Mouse (Mus musculus): ENCODE results near the gene E030030I06Rik. TPM values are rescaled to one million over a fixed set of nuclear protein-coding genes. Genes with fewer than 3 reads are reported as not detected.
"Not testable (repeated sequence)": the region's sequence is repeated elsewhere in the genome, so short reads cannot be mapped to it uniquely, and the experiment has no call there.

Gene E030030I06Rik
- polyA plus RNA-seq, 2 experiments: 10.6 to 16.7 TPM

- peak overlapping the region; percentile 34 for H3K4me2 ChIP-seq (replicated peaks; ENCODE audit: low read depth, low read length, severe bottlenecking)
- H3K4me3 ChIP-seq (replicated peaks; ENCODE audit: low read length): peak overlapping the region; percentile 21
- not testable (repeated sequence) for DNase-seq (ENCODE audit: low spot score); H3K36me3 ChIP-seq (ENCODE audit: control insufficient read depth, insufficient read depth, low read length); H3K9me3 ChIP-seq (ENCODE audit: control insufficient read depth, low read length); H3K27ac ChIP-seq (replicated peaks; ENCODE audit: low read depth, low read length); ATAC-seq (ENCODE audit: low FRiP score, low read depth); H3K4me1 ChIP-seq (ENCODE audit: control insufficient read depth, insufficient read depth, low read length)
- WGBS: 1% methylated on average over 52 of the region's 55 CpGs
- H3K27me3 ChIP-seq (ENCODE audit: control insufficient read depth, insufficient read depth, low read length): peaks cover 34% of the 10 kb centered on the region
- H3K9ac ChIP-seq (ENCODE audit: low read depth, low read length, severe bottlenecking): 0 out of 2 replicates have a peak overlapping the region, but pooled peaks have one; percentile 16
These were observed 2.2 kb upstream of the E030030I06Rik start for GRCm38 (mm10) chr10:22151056-22151862.

DNA sequence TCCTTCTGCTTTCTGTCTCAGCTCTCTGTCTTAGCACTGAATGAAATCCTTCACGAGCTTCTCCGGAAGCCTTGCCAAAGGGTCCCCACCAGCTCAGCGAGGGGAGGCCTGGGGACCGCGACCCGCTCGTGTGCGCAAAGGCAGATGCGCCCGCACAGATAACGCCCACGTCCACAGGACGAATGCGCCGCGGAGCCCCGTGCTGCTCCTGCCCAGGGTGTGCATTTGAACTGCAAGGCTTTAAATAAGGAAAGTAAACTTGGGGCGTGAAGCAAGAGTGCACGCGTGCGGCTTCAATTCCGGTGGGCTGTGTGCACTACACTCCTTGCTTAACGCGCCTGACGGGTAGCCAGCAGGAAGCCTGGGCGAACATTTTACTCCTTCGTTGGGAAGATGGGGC lies 1.5 kb upstream of the E030030I06Rik start:
- peaks cover 28% of the 10 kb centered on the region for H3K27me3 ChIP-seq (ENCODE audit: control insufficient read depth, insufficient read depth, low read length)
- ATAC-seq (ENCODE audit: low FRiP score, low read depth): no peak

GRCm38 (mm10) chr10:22149691-22150465 lies 808 bp upstream of the E030030I06Rik start:
- under 1% methylated on average over 50 of the region's 50 CpGs for WGBS
- no peak for DNase-seq (ENCODE audit: low spot score)

More for the DNA sequence above, 1.5 kb upstream of the E030030I06Rik start:
- peaks cover 7% of the 10 kb centered on the region for H3K4me1 ChIP-seq (ENCODE audit: control insufficient read depth, insufficient read depth, low read length)
- TF ChIP-seq POLR2A (IDR thresholded peaks at IDR 0.05; ENCODE audit: borderline replicate concordance, extremely low read depth, insufficient read depth, insufficient read length): no peak
- H3K4me3 ChIP-seq (replicated peaks; ENCODE audit: low read length): peak overlapping the region; percentile 69
- DNase-seq (ENCODE audit: low spot score): no peak
- H3K9ac ChIP-seq (ENCODE audit: low read depth, low read length, severe bottlenecking): no peak overlapping the region
- peak overlapping the region; percentile 97 for H3K4me2 ChIP-seq (replicated peaks; ENCODE audit: low read depth, low read length, severe bottlenecking)
- H3K9me3 ChIP-seq (ENCODE audit: control insufficient read depth, low read length): no peaks in the 10 kb centered on the region
- no peak overlapping the region for H3K27ac ChIP-seq (replicated peaks; ENCODE audit: low read depth, low read length)
- WGBS: under 1% methylated on average over 27 of the region's 27 CpGs
- H3K36me3 ChIP-seq (ENCODE audit: control insufficient read depth, insufficient read depth, low read length): no peaks in the 10 kb centered on the region

GRCm38 (mm10) chr10:22148441-22149072 lies 513 bp downstream of the E030030I06Rik start:
- peak overlapping the region; percentile 69 for H3K4me3 ChIP-seq (replicated peaks; ENCODE audit: low read length)
- H3K9me3 ChIP-seq (ENCODE audit: control insufficient read depth, low read length): no peaks in the 10 kb centered on the region
- peak overlapping the region; percentile 76 for H3K9ac ChIP-seq (ENCODE audit: low read depth, low read length, severe bottlenecking)
- H3K4me2 ChIP-seq (replicated peaks; ENCODE audit: low read depth, low read length, severe bottlenecking): peak overlapping the region; percentile 97
- peaks cover 18% of the 10 kb centered on the region for H3K27me3 ChIP-seq (ENCODE audit: control insufficient read depth, insufficient read depth, low read length)
- TF ChIP-seq POLR2A (IDR thresholded peaks at IDR 0.05; ENCODE audit: borderline replicate concordance, extremely low read depth, insufficient read depth, insufficient read length): 0 out of 2 replicates have a peak, but pooled peaks have one; percentile 15
- no peaks in the 10 kb centered on the region for H3K36me3 ChIP-seq (ENCODE audit: control insufficient read depth, insufficient read depth, low read length)
- H3K27ac ChIP-seq (replicated peaks; ENCODE audit: low read depth, low read length): peak overlapping the region; percentile 73
- peak; percentile 87 for ATAC-seq (ENCODE audit: low FRiP score, low read depth)
- DNase-seq (ENCODE audit: low spot score): peak; percentile 66
- H3K4me1 ChIP-seq (ENCODE audit: control insufficient read depth, insufficient read depth, low read length): peaks cover 7% of the 10 kb centered on the region
- 3% methylated on average over 29 of the region's 50 CpGs for WGBS

More at GRCm38 (mm10) chr10:22149691-22150465, 808 bp upstream of the E030030I06Rik start:
- no peak for TF ChIP-seq POLR2A (IDR thresholded peaks at IDR 0.05; ENCODE audit: borderline replicate concordance, extremely low read depth, insufficient read depth, insufficient read length)
- H3K27me3 ChIP-seq (ENCODE audit: control insufficient read depth, insufficient read depth, low read length): peaks cover 21% of the 10 kb centered on the region
- H3K4me1 ChIP-seq (ENCODE audit: control insufficient read depth, insufficient read depth, low read length): peaks cover 7% of the 10 kb centered on the region
- ATAC-seq (ENCODE audit: low FRiP score, low read depth): no peak; the same call in 1 of the 2 replicates
- H3K27ac ChIP-seq (replicated peaks; ENCODE audit: low read depth, low read length): no peak overlapping the region
- peak overlapping the region; percentile 76 for H3K9ac ChIP-seq (ENCODE audit: low read depth, low read length, severe bottlenecking)
- no peaks in the 10 kb centered on the region for H3K36me3 ChIP-seq (ENCODE audit: control insufficient read depth, insufficient read depth, low read length)
- no peaks in the 10 kb centered on the region for H3K9me3 ChIP-seq (ENCODE audit: control insufficient read depth, low read length)
- peak overlapping the region; percentile 97 for H3K4me2 ChIP-seq (replicated peaks; ENCODE audit: low read depth, low read length, severe bottlenecking)
- peak overlapping the region; percentile 69 for H3K4me3 ChIP-seq (replicated peaks; ENCODE audit: low read length)

DNA sequence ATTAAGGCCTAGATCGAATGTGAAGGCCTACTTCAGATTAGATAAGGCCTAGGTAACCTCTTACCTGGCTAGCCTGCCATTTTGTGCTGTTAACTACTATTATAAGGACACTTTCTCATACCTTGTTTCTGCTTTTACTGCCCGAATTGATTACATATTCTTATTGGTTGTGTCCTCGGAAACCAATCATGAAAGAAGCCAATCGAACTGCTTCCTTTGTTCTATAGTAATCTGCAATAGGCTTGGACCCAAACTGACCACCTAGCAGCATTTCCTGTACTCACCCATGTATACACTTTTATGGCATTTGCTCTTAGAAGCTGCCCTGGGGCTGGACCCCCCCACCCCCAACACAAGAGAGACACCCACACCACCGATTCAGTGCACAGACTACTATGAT lies 6.1 kb downstream of the E030030I06Rik start:
- 74% methylated on average over 5 of the region's 5 CpGs for WGBS
- no peak for TF ChIP-seq POLR2A (IDR thresholded peaks at IDR 0.05; ENCODE audit: borderline replicate concordance, extremely low read depth, insufficient read depth, insufficient read length)
- ATAC-seq (ENCODE audit: low FRiP score, low read depth): no peak
- H3K4me1 ChIP-seq (ENCODE audit: control insufficient read depth, insufficient read depth, low read length): no peaks in the 10 kb centered on the region
- no peak overlapping the region for H3K27ac ChIP-seq (replicated peaks; ENCODE audit: low read depth, low read length)
- no peak overlapping the region for H3K4me2 ChIP-seq (replicated peaks; ENCODE audit: low read depth, low read length, severe bottlenecking)
- H3K9ac ChIP-seq (ENCODE audit: low read depth, low read length, severe bottlenecking): no peak overlapping the region
- no peaks in the 10 kb centered on the region for H3K27me3 ChIP-seq (ENCODE audit: control insufficient read depth, insufficient read depth, low read length)
- no peaks in the 10 kb centered on the region for H3K9me3 ChIP-seq (ENCODE audit: control insufficient read depth, low read length)
- no peak for DNase-seq (ENCODE audit: low spot score)
- H3K4me3 ChIP-seq (replicated peaks; ENCODE audit: low read length): no peak overlapping the region
- H3K36me3 ChIP-seq (ENCODE audit: control insufficient read depth, insufficient read depth, low read length): no peaks in the 10 kb centered on the region

DNA sequence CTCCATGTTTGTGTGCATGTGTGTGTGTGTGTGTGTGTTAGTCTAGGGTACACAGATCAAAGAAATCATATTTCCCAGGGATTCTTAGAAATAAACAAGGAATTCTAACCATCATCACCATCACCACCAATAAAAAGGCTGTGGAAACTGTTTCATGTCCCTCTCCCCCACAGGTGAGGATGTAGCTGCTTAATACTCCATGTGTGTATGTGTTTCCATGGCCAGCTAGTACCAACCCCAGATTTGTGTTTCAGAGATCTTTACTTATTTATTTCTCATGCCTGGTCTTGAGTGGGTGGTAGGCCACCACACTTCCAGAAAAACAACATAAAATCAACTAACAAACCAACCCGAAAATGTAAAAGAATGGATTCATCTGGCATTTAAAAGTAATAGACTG lies 6.9 kb downstream of the E030030I06Rik start:
- not testable (repeated sequence) for H3K4me1 ChIP-seq (ENCODE audit: control insufficient read depth, insufficient read depth, low read length); H3K4me2 ChIP-seq (replicated peaks; ENCODE audit: low read depth, low read length, severe bottlenecking); H3K27ac ChIP-seq (replicated peaks; ENCODE audit: low read depth, low read length); ATAC-seq (ENCODE audit: low FRiP score, low read depth); H3K36me3 ChIP-seq (ENCODE audit: control insufficient read depth, insufficient read depth, low read length); H3K9me3 ChIP-seq (ENCODE audit: control insufficient read depth, low read length); H3K27me3 ChIP-seq (ENCODE audit: control insufficient read depth, insufficient read depth, low read length); H3K9ac ChIP-seq (ENCODE audit: low read depth, low read length, severe bottlenecking); H3K4me3 ChIP-seq (replicated peaks; ENCODE audit: low read length)
- 86% methylated on average over 1 of the region's 1 CpGs for WGBS
- peak; percentile 69 for DNase-seq (ENCODE audit: low spot score)
